Mouse (Mus musculus) neural tube, embryonic 12.5 days (tissue): ENCODE results near the gene Naaladl1. TPM values are rescaled to one million over a fixed set of nuclear protein-coding genes. Genes with fewer than 3 reads are reported as not detected.

Experiments used
- ATAC-seq: fragments of 200-750 bp; cut with Nextera tagmentation; 2 replicates; pipeline ENCODE4 v1.8.0; 2017; ENCODE audit warnings: low read depth, mild to moderate bottlenecking, moderate TSS enrichment, moderate library complexity; ENCODE audit not compliant: low FRiP score
- H3K27ac ChIP-seq: fragments of 300-500 bp; sonication (generic); 2 replicates; pipeline ENCODE4 v1.5.1; 2016
- H3K27me3 ChIP-seq: fragments of 300-500 bp; sonication (generic); replicated peaks from 2 replicates; pipeline ENCODE4 v1.6.1; 2016; ENCODE audit warnings: mild to moderate bottlenecking
- H3K36me3 ChIP-seq: fragments of 300-500 bp; sonication (generic); 2 replicates; pipeline ENCODE4 v1.6.1; 2016; ENCODE audit warnings: mild to moderate bottlenecking
- H3K4me1 ChIP-seq: fragments of 300-500 bp; sonication (generic); 2 replicates; pipeline ENCODE4 v1.6.1; 2016
- H3K4me2 ChIP-seq: fragments of 300-500 bp; sonication (generic); replicated peaks from 2 replicates; pipeline ENCODE4 v1.6.1; 2016; ENCODE audit warnings: mild to moderate bottlenecking
- H3K4me3 ChIP-seq: fragments of 300-500 bp; sonication (generic); 2 replicates; pipeline ENCODE4 v1.5.1; 2016
- H3K9ac ChIP-seq: fragments of 300-500 bp; sonication (generic); 2 replicates; pipeline ENCODE4 v1.6.1; 2016; ENCODE audit warnings: mild to moderate bottlenecking
- H3K9me3 ChIP-seq: fragments of 300-500 bp; sonication (generic); 2 replicates; pipeline ENCODE4 v1.6.1; 2016; ENCODE audit warnings: mild to moderate bottlenecking
- WGBS: fragments of 180-500 bp; shearing (Covaris S2); methylation state at CpG from one replicate; pipeline ENCODE4 v1.1.7; 2016; 5-methylcytosine and 5-hydroxymethylcytosine counted together
- polyA plus RNA-seq: library from polyadenylated mRNA; unstranded; fragments of >200 nt; fragmentation: Nextera tagmentation; extraction: Ambion mirVana; gene quantifications from 2 replicates; pipeline ENCODE4 v1.2.1, GENCODE M21; 2016

Naaladl1 gene
- polyA plus RNA-seq, 1 experiment from 2014 or later: 0.63 TPM

- peak within 1 kb of the TSS; percentile 64 for H3K9ac ChIP-seq
- peak within 1 kb of the TSS; percentile 93 for H3K4me2 ChIP-seq
- 6% methylated on average over 33 of the region's 33 CpGs for WGBS
- peak; percentile 93 for ATAC-seq
- peak within 1 kb of the TSS; percentile 74 for H3K27ac ChIP-seq
- peaks cover 32% of the 10 kb centered on the region for H3K4me1 ChIP-seq
- no peaks in the 10 kb centered on the region for H3K27me3 ChIP-seq
- no peaks in the 10 kb centered on the region for H3K9me3 ChIP-seq
- peaks cover 38% of the 10 kb centered on the region for H3K36me3 ChIP-seq
- peak within 1 kb of the TSS; percentile 49 for H3K4me3 ChIP-seq
Measured at GRCm38 (mm10) chr19:6067724-6068415, 37.7 kb upstream of the Naaladl1 start, which contains the start of gene Tm7sf2. TSS of gene Tm7sf2 (minus strand) at chr19:6068373.

GRCm38 (mm10) chr19:6068951-6069350, 36.6 kb upstream of the Naaladl1 start:
- ATAC-seq: no peak
- Histone ChIP-seq H3K27me3 (no peaks in the 10 kb centered on the region), H3K4me3 (no peak overlapping the region), H3K9ac (no peak overlapping the region), H3K27ac (no peak overlapping the region), H3K4me1 (peaks cover 25% of the 10 kb centered on the region), H3K36me3 (peaks cover 47% of the 10 kb centered on the region), H3K4me2 (0 out of 2 replicates have a peak overlapping the region, but pooled peaks have one; percentile 93), H3K9me3 (no peaks in the 10 kb centered on the region)
- WGBS: 79% methylated on average over 4 of the region's 4 CpGs

DNA sequence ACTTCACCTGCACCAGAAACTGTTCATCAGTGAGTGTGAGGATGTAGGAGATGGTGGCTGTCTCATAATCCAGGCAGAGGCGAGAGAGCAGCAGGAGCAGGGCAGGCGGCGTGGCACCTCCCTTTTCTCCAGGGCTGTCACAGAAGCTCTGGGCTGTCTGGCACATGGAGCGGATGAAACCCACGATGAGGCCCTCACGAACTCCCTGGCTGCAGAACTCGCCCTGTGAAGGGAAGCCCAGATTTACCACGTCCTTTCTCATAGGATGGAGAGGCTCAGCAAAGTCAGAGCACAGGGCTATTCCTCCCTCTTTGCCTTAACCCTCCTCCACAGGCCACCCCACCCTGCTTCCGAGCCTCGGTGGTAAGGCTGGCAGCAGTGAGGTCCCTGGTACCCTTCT, 35.7 kb upstream of the Naaladl1 start:
- Histone ChIP-seq H3K27me3 (no peaks in the 10 kb centered on the region), H3K4me3 (no peak overlapping the region), H3K9me3 (no peaks in the 10 kb centered on the region), H3K4me2 (no peak overlapping the region), H3K4me1 (peaks cover 25% of the 10 kb centered on the region), H3K36me3 (peaks cover 50% of the 10 kb centered on the region), H3K27ac (no peak overlapping the region), H3K9ac (no peak overlapping the region)
- no peak for ATAC-seq
- WGBS: 94% methylated on average over 10 of the region's 10 CpGs

GRCm38 (mm10) chr19:6070571-6071250, 34.9 kb upstream of the Naaladl1 start:
- H3K9me3 ChIP-seq: no peaks in the 10 kb centered on the region
- no peak overlapping the region for H3K27ac ChIP-seq
- H3K4me2 ChIP-seq: no peak overlapping the region
- ATAC-seq: no peak
- no peaks in the 10 kb centered on the region for H3K27me3 ChIP-seq
- no peak overlapping the region for H3K4me3 ChIP-seq
- no peak overlapping the region for H3K9ac ChIP-seq
- peaks cover 23% of the 10 kb centered on the region for H3K4me1 ChIP-seq
- WGBS: 93% methylated on average over 31 of the region's 31 CpGs
- H3K36me3 ChIP-seq: peaks cover 54% of the 10 kb centered on the region

DNA sequence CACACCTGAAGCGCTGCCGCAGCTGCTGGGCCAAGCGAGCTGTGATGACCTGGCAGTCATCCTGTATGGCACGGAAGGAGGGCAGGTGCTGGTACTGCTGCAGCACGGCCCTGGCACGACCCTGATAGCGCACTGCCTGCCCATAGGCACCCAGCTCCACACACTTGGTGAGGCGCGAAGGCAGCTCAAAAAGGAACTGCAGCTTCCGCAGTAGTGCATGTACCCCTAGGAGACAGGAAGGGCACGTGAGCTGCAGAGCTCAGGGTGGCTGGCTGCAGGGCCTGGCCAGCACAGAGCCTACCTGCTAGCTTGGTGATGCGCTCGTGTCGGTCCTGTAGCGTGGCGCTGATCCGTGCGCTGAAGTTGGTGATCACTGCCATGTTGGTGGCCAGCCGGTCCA, 34.3 kb upstream of the Naaladl1 start:
- no peaks in the 10 kb centered on the region for H3K9me3 ChIP-seq
- no peaks in the 10 kb centered on the region for H3K27me3 ChIP-seq
- no peak overlapping the region for H3K27ac ChIP-seq
- no peak overlapping the region for H3K4me2 ChIP-seq
- 95% methylated on average over 19 of the region's 19 CpGs for WGBS
- ATAC-seq: no peak
- no peak overlapping the region for H3K4me3 ChIP-seq
- H3K4me1 ChIP-seq: peaks cover 22% of the 10 kb centered on the region
- H3K36me3 ChIP-seq: peaks cover 54% of the 10 kb centered on the region
- H3K9ac ChIP-seq: no peak overlapping the region

GRCm38 (mm10) chr19:6073889-6074288, 31.7 kb upstream of the Naaladl1 start:
- WGBS: 93% methylated on average over 5 of the region's 5 CpGs
- Histone ChIP-seq H3K4me1 (peaks cover 9% of the 10 kb centered on the region), H3K9ac (no peak overlapping the region), H3K27ac (no peak overlapping the region), H3K9me3 (no peaks in the 10 kb centered on the region), H3K4me3 (no peak overlapping the region), H3K36me3 (peaks cover 49% of the 10 kb centered on the region), H3K4me2 (no peak overlapping the region), H3K27me3 (no peaks in the 10 kb centered on the region)
- ATAC-seq: no peak

DNA sequence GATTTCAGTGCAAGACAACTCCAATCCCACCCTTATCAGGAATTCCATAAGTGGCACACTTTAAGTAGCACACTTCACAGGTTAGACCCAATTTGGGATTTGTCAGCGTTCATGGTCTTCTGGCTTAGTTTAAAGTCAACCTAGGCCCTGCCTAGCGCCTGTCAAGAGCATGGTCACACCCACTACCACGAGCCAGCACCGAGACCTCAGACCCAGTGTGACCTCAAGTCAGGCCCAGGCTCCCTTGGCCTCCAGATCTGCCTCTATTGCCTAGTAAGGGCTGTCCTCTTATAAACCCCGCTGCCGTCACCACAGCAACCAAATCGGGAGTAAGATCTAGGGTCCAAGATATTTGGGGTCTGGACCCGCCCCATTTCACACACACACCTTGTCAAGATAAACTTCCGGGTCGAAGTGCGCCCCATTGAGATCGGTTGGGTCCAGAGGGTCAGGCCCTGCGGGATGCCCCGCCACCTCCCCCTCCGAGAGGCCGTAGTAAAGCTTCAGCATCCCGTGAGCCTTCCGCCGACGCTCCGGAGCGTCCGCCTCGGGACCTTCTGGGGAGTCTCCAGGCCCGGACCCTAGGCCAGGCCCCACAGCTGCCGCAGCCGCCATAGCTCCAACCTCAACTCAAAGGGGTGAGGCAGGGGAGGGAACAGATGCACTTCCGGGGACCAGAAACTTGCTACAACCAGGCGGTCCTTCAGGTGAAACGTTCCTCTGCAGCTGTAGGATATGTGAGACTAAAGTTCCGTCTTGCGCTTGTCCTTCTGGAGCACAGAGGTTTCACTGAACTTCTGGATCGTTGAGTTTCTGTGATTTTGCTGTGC, 28.8 kb upstream of the Naaladl1 start, which contains the start of gene Vps51:
Gene Vps51, minus strand, starts transcription at position 668 of the 830 bp plus-strand sequence.
- peak within 1 kb of the TSS; percentile 67; the same call in 1 of the 2 replicates for H3K27ac ChIP-seq
- no peaks in the 10 kb centered on the region for H3K27me3 ChIP-seq
- peak; percentile 82 for ATAC-seq
- H3K4me3 ChIP-seq: peak within 1 kb of the TSS; percentile 69
- H3K9me3 ChIP-seq: no peaks in the 10 kb centered on the region
- peaks cover 8% of the 10 kb centered on the region for H3K4me1 ChIP-seq
- WGBS: 2% methylated on average over 33 of the region's 33 CpGs
- peak within 1 kb of the TSS; percentile 92 for H3K4me2 ChIP-seq
- H3K36me3 ChIP-seq: peaks cover 37% of the 10 kb centered on the region
- peak within 1 kb of the TSS; percentile 61 for H3K9ac ChIP-seq

- ATAC-seq: no peak
- H3K9ac ChIP-seq: no peak within 1 kb of the TSS
- no peaks in the 10 kb centered on the region for H3K9me3 ChIP-seq
- H3K27ac ChIP-seq: no peak within 1 kb of the TSS
- peaks cover 19% of the 10 kb centered on the region for H3K4me1 ChIP-seq
- no peaks in the 10 kb centered on the region for H3K27me3 ChIP-seq
- H3K4me2 ChIP-seq: no peak within 1 kb of the TSS
- no peak within 1 kb of the TSS for H3K4me3 ChIP-seq
- peaks cover 27% of the 10 kb centered on the region for H3K36me3 ChIP-seq
- 95% methylated on average over 12 of the region's 12 CpGs for WGBS
Measured at GRCm38 (mm10) chr19:6079983-6080480, 25.6 kb upstream of the Naaladl1 start, which contains the start of gene Tmem262. TSS of gene Tmem262 (plus strand) at chr19:6080033.

- Histone ChIP-seq H3K4me2 (no peak within 1 kb of the TSS), H3K27ac (no peak within 1 kb of the TSS), H3K27me3 (no peaks in the 10 kb centered on the region), H3K9me3 (no peaks in the 10 kb centered on the region), H3K36me3 (peaks cover 29% of the 10 kb centered on the region), H3K4me1 (peaks cover 22% of the 10 kb centered on the region), H3K9ac (no peak within 1 kb of the TSS), H3K4me3 (no peak within 1 kb of the TSS)
- ATAC-seq: no peak
- 92% methylated on average over 9 of the region's 9 CpGs for WGBS
Measured at GRCm38 (mm10) chr19:6082156-6082555, 23.4 kb upstream of the Naaladl1 start, which contains the start of gene Gm28374. TSS of gene Gm28374 (minus strand) at chr19:6082256.

DNA sequence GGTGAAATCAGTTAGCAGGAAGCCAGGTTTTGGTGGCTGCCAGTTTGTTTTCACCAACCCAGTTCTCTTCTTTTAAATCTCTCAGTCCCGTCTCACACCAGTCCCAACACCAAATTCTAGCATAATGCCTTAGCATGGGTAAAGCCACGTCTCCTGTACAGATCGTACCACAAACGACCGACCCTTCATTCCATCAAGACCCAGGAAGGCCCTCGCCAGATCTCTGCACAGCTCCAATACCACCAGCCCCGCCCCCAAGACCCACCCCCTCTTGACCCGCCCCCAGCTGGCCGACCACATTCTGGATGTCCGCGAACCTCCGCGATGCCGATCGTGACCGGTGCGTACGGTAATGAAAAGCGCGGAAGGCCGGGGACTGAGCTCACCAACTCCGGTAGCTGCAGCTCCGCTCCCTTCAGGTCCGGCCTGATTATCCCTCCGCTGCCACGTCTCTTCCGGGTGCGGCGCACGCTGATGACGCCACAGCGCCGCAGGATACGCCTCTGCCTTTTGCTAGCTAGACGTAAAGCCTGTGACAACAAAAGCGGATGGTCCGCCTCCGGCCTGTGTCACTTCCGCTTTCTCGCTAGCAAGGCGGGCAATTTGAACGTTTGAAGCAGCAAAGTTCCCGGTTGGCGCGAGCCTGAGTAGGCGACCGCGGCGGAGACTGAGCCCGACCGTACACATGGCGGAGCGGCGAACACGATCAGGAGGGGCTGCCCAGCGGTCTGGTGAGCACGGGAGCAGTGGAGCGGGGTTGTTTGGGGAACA, 20.9 kb upstream of the Naaladl1 start, which contains the start of the genes Zfpl1 and Cdca5:
Gene Zfpl1, minus strand, starts transcription at position 479 of the 771 bp plus-strand sequence.
Gene Cdca5, plus strand, starts transcription at position 506 of the 771 bp plus-strand sequence.
- ATAC-seq: peak; percentile 86
- peaks cover 22% of the 10 kb centered on the region for H3K4me1 ChIP-seq
- peaks cover 41% of the 10 kb centered on the region for H3K36me3 ChIP-seq
- under 1% methylated on average over 58 of the region's 58 CpGs for WGBS
- peak within 1 kb of the TSS; percentile 71 for H3K4me3 ChIP-seq
- H3K9ac ChIP-seq: peak within 1 kb of the TSS; percentile 73
- H3K27me3 ChIP-seq: no peaks in the 10 kb centered on the region
- peak within 1 kb of the TSS; percentile 84 for H3K4me2 ChIP-seq
- H3K27ac ChIP-seq: no peak within 1 kb of the TSS
- H3K9me3 ChIP-seq: no peaks in the 10 kb centered on the region

DNA sequence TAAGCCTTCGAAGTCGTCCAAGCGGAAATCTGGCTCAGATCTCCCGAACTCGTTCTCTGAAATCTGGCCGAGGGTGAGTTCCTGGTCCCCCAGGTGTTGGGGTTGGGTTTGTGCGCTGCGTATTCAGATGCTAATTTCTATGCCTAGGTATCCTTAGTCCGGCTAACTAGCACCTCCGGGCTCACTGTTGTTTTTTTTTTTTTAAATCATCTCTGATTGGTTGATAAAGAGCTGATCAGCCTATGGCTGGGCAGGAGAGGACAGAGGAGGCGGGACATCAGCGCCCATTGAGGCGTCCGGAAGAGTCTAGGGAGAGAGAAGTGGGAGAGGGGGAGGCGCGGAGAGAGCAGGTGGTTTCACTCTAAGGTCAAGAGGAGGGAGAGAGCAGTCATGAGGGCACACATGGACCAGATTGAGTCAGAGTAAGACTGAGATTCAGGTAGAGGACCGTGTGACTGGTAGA, 20.1 kb upstream of the Naaladl1 start:
- H3K9me3 ChIP-seq: no peaks in the 10 kb centered on the region
- peak overlapping the region; percentile 84 for H3K4me2 ChIP-seq
- H3K27ac ChIP-seq: no peak overlapping the region
- WGBS: under 1% methylated on average over 17 of the region's 17 CpGs
- no peaks in the 10 kb centered on the region for H3K27me3 ChIP-seq
- peak overlapping the region; percentile 44; the same call in 1 of the 2 replicates for H3K9ac ChIP-seq
- H3K36me3 ChIP-seq: peaks cover 41% of the 10 kb centered on the region
- peaks cover 22% of the 10 kb centered on the region for H3K4me1 ChIP-seq
- H3K4me3 ChIP-seq: peak overlapping the region; percentile 71
- ATAC-seq: peak; percentile 86
